Mouse (Mus musculus): ENCODE results near the gene Tmem50a. TPM values are rescaled to one million over a fixed set of nuclear protein-coding genes. Genes with fewer than 3 reads are reported as not detected.
A peak's percentile ranks its signal among the peaks of the same experiment; 100 is the strongest.

Tmem50a gene
- polyA plus RNA-seq, 1 experiment from 2014 or later: 140 TPM

- no peaks in the 10 kb centered on the region for H3K4me1 ChIP-seq (ENCODE audit: control insufficient read depth, insufficient read depth, low read length)
- no peaks in the 10 kb centered on the region for H3K27me3 ChIP-seq (replicated peaks; ENCODE audit: control insufficient read depth, insufficient read depth, low read length)
- ATAC-seq (ENCODE audit: low read depth): no peak
- no peaks in the 10 kb centered on the region for H3K9me3 ChIP-seq (ENCODE audit: control insufficient read depth, low read length)
- no peak overlapping the region for H3K4me3 ChIP-seq (ENCODE audit: low read depth, low read length)
- H3K36me3 ChIP-seq (ENCODE audit: control insufficient read depth, insufficient read depth, low read length): peaks cover 99% of the 10 kb centered on the region
- DNase-seq (ENCODE audit: low spot score): no peak
- no peak overlapping the region for H3K4me2 ChIP-seq (ENCODE audit: low read depth, low read length)
- no peak overlapping the region for H3K9ac ChIP-seq (ENCODE audit: low read depth, low read length)
- WGBS: 88% methylated on average over 8 of the region's 8 CpGs
- no peak overlapping the region for H3K27ac ChIP-seq (replicated peaks; ENCODE audit: low read depth, low read length)
Observed at GRCm38 (mm10) chr4:134901126-134901525, 13.7 kb downstream of the Tmem50a start.

- H3K4me1 ChIP-seq (ENCODE audit: control insufficient read depth, insufficient read depth, low read length): no peaks in the 10 kb centered on the region
- H3K27me3 ChIP-seq (replicated peaks; ENCODE audit: control insufficient read depth, insufficient read depth, low read length): no peaks in the 10 kb centered on the region
- no peak overlapping the region for H3K9ac ChIP-seq (ENCODE audit: low read depth, low read length)
- no peaks in the 10 kb centered on the region for H3K9me3 ChIP-seq (ENCODE audit: control insufficient read depth, low read length)
- H3K36me3 ChIP-seq (ENCODE audit: control insufficient read depth, insufficient read depth, low read length): peaks cover 69% of the 10 kb centered on the region
- H3K4me3 ChIP-seq (ENCODE audit: low read depth, low read length): no peak overlapping the region
- H3K4me2 ChIP-seq (ENCODE audit: low read depth, low read length): no peak overlapping the region
- H3K27ac ChIP-seq (replicated peaks; ENCODE audit: low read depth, low read length): no peak overlapping the region
- WGBS: 81% methylated on average over 6 of the region's 6 CpGs
- ATAC-seq (ENCODE audit: low read depth) (no peak), DNase-seq (ENCODE audit: low spot score) (no peak)
Observed at GRCm38 (mm10) chr4:134897256-134897655, 17.6 kb downstream of the Tmem50a start.

DNA sequence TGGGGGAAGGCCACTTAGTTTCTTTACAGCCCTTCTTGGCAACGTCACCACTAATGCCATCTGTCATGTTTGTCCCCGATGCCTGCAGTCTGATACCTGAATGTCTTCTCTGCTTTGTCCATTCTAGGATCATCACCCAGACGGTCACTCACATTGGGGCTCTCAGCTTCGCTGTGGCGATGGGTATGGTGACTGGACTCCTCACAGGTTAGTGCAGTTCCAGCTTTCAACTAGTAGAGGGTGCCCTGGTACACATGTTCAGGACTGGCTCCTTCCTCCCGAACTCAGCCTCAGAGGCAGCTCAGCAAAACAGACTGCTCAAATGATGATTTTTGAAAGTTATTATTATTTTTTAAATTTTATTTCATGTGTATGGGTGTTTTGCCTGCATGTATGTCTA lies 22.7 kb downstream of the Tmem50a start:
- peaks cover 18% of the 10 kb centered on the region for H3K36me3 ChIP-seq (ENCODE audit: control insufficient read depth, insufficient read depth, low read length)
- ATAC-seq (ENCODE audit: low read depth) (no peak), DNase-seq (ENCODE audit: low spot score) (no peak)
- H3K4me2 ChIP-seq (ENCODE audit: low read depth, low read length): no peak overlapping the region
- H3K9me3 ChIP-seq (ENCODE audit: control insufficient read depth, low read length): no peaks in the 10 kb centered on the region
- no peak overlapping the region for H3K27ac ChIP-seq (replicated peaks; ENCODE audit: low read depth, low read length)
- no peaks in the 10 kb centered on the region for H3K27me3 ChIP-seq (replicated peaks; ENCODE audit: control insufficient read depth, insufficient read depth, low read length)
- H3K4me1 ChIP-seq (ENCODE audit: control insufficient read depth, insufficient read depth, low read length): no peaks in the 10 kb centered on the region
- no peak overlapping the region for H3K4me3 ChIP-seq (ENCODE audit: low read depth, low read length)
- H3K9ac ChIP-seq (ENCODE audit: low read depth, low read length): no peak overlapping the region
- 86% methylated on average over 6 of the region's 6 CpGs for WGBS

DNA sequence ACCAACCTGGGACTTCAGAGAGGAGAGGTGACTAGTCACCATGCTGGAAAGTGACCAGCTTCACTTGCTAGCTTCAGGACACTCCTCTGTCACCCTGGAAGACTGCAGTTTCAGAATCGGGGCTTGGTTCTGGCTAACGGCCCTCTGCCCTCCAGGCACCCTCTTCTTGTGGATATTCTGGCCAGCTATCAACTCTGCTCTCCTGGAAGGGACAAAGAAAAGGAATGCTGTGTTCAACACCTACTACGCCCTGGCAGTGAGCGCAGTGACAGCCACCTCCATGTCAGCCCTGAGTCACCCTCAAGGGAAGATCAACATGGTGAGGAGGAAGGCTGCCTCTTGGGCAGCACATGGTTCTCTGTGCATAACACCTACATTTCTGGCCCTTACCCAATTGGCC lies 30.5 kb downstream of the Tmem50a start:
- no peaks in the 10 kb centered on the region for H3K4me1 ChIP-seq (ENCODE audit: control insufficient read depth, insufficient read depth, low read length)
- DNase-seq (ENCODE audit: low spot score) (no peak), ATAC-seq (ENCODE audit: low read depth) (no peak)
- H3K9ac ChIP-seq (ENCODE audit: low read depth, low read length): no peak overlapping the region
- no peaks in the 10 kb centered on the region for H3K27me3 ChIP-seq (replicated peaks; ENCODE audit: control insufficient read depth, insufficient read depth, low read length)
- no peaks in the 10 kb centered on the region for H3K9me3 ChIP-seq (ENCODE audit: control insufficient read depth, low read length)
- 94% methylated on average over 4 of the region's 4 CpGs for WGBS
- H3K36me3 ChIP-seq (ENCODE audit: control insufficient read depth, insufficient read depth, low read length): no peaks in the 10 kb centered on the region
- H3K4me3 ChIP-seq (ENCODE audit: low read depth, low read length): no peak overlapping the region
- no peak overlapping the region for H3K27ac ChIP-seq (replicated peaks; ENCODE audit: low read depth, low read length)
- no peak overlapping the region for H3K4me2 ChIP-seq (ENCODE audit: low read depth, low read length)

- no peak for DNase-seq (ENCODE audit: low spot score)
- Histone ChIP-seq H3K4me3 (ENCODE audit: low read depth, low read length) (no peak overlapping the region), H3K27ac (replicated peaks; ENCODE audit: low read depth, low read length) (no peak overlapping the region), H3K9ac (ENCODE audit: low read depth, low read length) (no peak overlapping the region), H3K4me2 (ENCODE audit: low read depth, low read length) (no peak overlapping the region), H3K9me3 (ENCODE audit: control insufficient read depth, low read length) (no peaks in the 10 kb centered on the region), H3K4me1 (ENCODE audit: control insufficient read depth, insufficient read depth, low read length) (no peaks in the 10 kb centered on the region), H3K36me3 (ENCODE audit: control insufficient read depth, insufficient read depth, low read length) (no peaks in the 10 kb centered on the region), H3K27me3 (replicated peaks; ENCODE audit: control insufficient read depth, insufficient read depth, low read length) (no peaks in the 10 kb centered on the region)
- 83% methylated on average over 10 of the region's 10 CpGs for WGBS
- no peak for ATAC-seq (ENCODE audit: low read depth)
Observed at GRCm38 (mm10) chr4:134883808-134884207, 31.0 kb downstream of the Tmem50a start.

- Histone ChIP-seq H3K4me2 (ENCODE audit: low read depth, low read length) (no peak overlapping the region), H3K27ac (replicated peaks; ENCODE audit: low read depth, low read length) (no peak overlapping the region), H3K27me3 (replicated peaks; ENCODE audit: control insufficient read depth, insufficient read depth, low read length) (no peaks in the 10 kb centered on the region), H3K36me3 (ENCODE audit: control insufficient read depth, insufficient read depth, low read length) (no peaks in the 10 kb centered on the region), H3K4me1 (ENCODE audit: control insufficient read depth, insufficient read depth, low read length) (no peaks in the 10 kb centered on the region), H3K4me3 (ENCODE audit: low read depth, low read length) (no peak overlapping the region), H3K9me3 (ENCODE audit: control insufficient read depth, low read length) (no peaks in the 10 kb centered on the region), H3K9ac (ENCODE audit: low read depth, low read length) (no peak overlapping the region)
- DNase-seq (ENCODE audit: low spot score) (peak; percentile 14), ATAC-seq (ENCODE audit: low read depth) (no peak)
- WGBS: 33% methylated on average over 7 of the region's 7 CpGs
Observed at GRCm38 (mm10) chr4:134883266-134883665, 31.6 kb downstream of the Tmem50a start.

- Histone ChIP-seq H3K4me3 (ENCODE audit: low read depth, low read length) (peak overlapping the region; percentile 38), H3K27ac (replicated peaks; ENCODE audit: low read depth, low read length) (no peak overlapping the region), H3K27me3 (replicated peaks; ENCODE audit: control insufficient read depth, insufficient read depth, low read length) (no peaks in the 10 kb centered on the region), H3K4me1 (ENCODE audit: control insufficient read depth, insufficient read depth, low read length) (no peaks in the 10 kb centered on the region), H3K4me2 (ENCODE audit: low read depth, low read length) (peak overlapping the region; percentile 70), H3K36me3 (ENCODE audit: control insufficient read depth, insufficient read depth, low read length) (no peaks in the 10 kb centered on the region), H3K9ac (ENCODE audit: low read depth, low read length) (peak overlapping the region; percentile 49; the same call in 1 of the 2 replicates), H3K9me3 (ENCODE audit: control insufficient read depth, low read length) (no peaks in the 10 kb centered on the region)
- 39% methylated on average over 6 of the region's 6 CpGs for whole genome bisulfite sequencing
- ATAC-seq (ENCODE audit: low read depth) (no peak), DNase-seq (ENCODE audit: low spot score) (no peak)
Observed at GRCm38 (mm10) chr4:134880041-134880440, 34.8 kb downstream of the Tmem50a start.

DNA sequence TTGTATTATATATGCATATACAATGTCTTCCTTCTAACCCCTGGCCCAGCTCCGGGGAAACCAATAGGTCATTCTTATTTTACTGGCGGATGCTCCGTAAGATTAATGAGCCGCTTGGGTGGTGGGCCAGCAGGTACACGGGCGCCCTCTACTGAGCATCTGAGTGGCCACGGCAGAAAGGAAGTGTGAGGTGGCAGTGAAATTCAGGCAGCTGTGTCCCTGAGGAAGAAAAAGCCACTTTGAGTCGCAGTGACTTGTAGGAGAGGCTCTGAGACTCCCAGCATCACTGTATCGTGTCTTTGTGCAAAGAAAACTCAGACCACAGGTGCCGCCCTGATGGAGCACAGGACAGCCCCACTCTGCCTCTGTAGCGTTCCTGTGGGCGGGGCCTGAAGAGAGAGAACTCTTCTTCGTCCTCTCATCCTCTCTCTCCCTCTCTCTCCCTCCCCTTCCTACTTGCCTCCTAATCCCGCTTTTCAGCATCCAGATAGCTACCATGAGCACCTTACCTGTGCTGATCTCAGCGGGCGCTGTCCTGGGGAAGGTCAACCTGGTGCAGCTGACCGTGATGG lies 35.3 kb downstream of the Tmem50a start:
- H3K36me3 ChIP-seq (ENCODE audit: control insufficient read depth, insufficient read depth, low read length): no peaks in the 10 kb centered on the region
- no peak overlapping the region for H3K27ac ChIP-seq (replicated peaks; ENCODE audit: low read depth, low read length)
- H3K4me2 ChIP-seq (ENCODE audit: low read depth, low read length): peak overlapping the region; percentile 70
- H3K4me3 ChIP-seq (ENCODE audit: low read depth, low read length): peak overlapping the region; percentile 38
- H3K9me3 ChIP-seq (ENCODE audit: control insufficient read depth, low read length): no peaks in the 10 kb centered on the region
- DNase-seq (ENCODE audit: low spot score): peak; percentile 79
- no peaks in the 10 kb centered on the region for H3K27me3 ChIP-seq (replicated peaks; ENCODE audit: control insufficient read depth, insufficient read depth, low read length)
- peak; percentile 42; the same call in 1 of the 2 replicates for ATAC-seq (ENCODE audit: low read depth)
- 5% methylated on average over 17 of the region's 17 CpGs for WGBS
- H3K4me1 ChIP-seq (ENCODE audit: control insufficient read depth, insufficient read depth, low read length): no peaks in the 10 kb centered on the region
- peak overlapping the region; percentile 49 for H3K9ac ChIP-seq (ENCODE audit: low read depth, low read length)

DNA sequence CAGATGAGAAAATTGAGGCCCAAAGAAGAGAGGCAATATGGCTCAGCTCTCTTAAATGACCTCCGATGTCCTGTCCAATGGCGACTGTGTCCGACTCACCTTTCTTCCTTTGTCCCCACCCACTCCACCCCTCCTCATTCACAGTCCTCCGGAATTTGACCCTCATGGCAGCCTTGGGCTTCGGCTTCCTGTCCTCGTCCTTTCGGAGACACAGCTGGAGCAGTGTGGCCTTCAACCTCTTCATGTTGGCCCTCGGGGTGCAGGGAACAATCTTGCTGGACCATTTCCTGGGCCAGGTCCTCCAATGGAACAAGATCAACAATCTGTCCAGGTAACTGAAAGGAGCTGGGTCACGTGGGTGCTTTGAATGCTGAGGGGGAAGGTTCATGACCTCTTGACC lies 38.7 kb downstream of the Tmem50a start:
- DNase-seq (ENCODE audit: low spot score): no peak
- ATAC-seq (ENCODE audit: low read depth): no peak
- Histone ChIP-seq H3K27me3 (replicated peaks; ENCODE audit: control insufficient read depth, insufficient read depth, low read length) (no peaks in the 10 kb centered on the region), H3K36me3 (ENCODE audit: control insufficient read depth, insufficient read depth, low read length) (no peaks in the 10 kb centered on the region), H3K4me3 (ENCODE audit: low read depth, low read length) (no peak overlapping the region), H3K4me1 (ENCODE audit: control insufficient read depth, insufficient read depth, low read length) (no peaks in the 10 kb centered on the region), H3K27ac (replicated peaks; ENCODE audit: low read depth, low read length) (no peak overlapping the region), H3K9me3 (ENCODE audit: control insufficient read depth, low read length) (no peaks in the 10 kb centered on the region), H3K4me2 (ENCODE audit: low read depth, low read length) (no peak overlapping the region), H3K9ac (ENCODE audit: low read depth, low read length) (no peak overlapping the region)
- WGBS: 74% methylated on average over 9 of the region's 9 CpGs
